Mouse (Mus musculus): ENCODE results near the gene Fgfr2. TPM values are rescaled to one million over a fixed set of nuclear protein-coding genes. Genes with fewer than 3 reads are reported as not detected.

The Fgfr2 gene
- polyA plus RNA-seq, 2 experiments from 2014 or later = not detected

GRCm38 (mm10) chr7:131881876-131882615, 1241.1 kb downstream of the Fgfr2 start:
- no peak for ATAC-seq

GRCm38 (mm10) chr7:131880150-131880549, 1243.0 kb downstream of the Fgfr2 start:
- ATAC-seq = no peak

- ATAC-seq = no peak
Observed at GRCm38 (mm10) chr7:131878846-131879245, 1244.3 kb downstream of the Fgfr2 start.

GRCm38 (mm10) chr7:131861157-131861556, 1262.0 kb downstream of the Fgfr2 start:
- no peak for ATAC-seq

- no peak for ATAC-seq
Observed at GRCm38 (mm10) chr7:131855641-131856040, 1267.5 kb downstream of the Fgfr2 start.

- ATAC-seq = no peak
Observed at GRCm38 (mm10) chr7:131850579-131850978, 1272.6 kb downstream of the Fgfr2 start.

GRCm38 (mm10) chr7:131846066-131846905, 1276.9 kb downstream of the Fgfr2 start:
- ATAC-seq = no peak

GRCm38 (mm10) chr7:131830261-131830660, 1292.9 kb downstream of the Fgfr2 start:
- no peak for ATAC-seq

- ATAC-seq = no peak
Observed at GRCm38 (mm10) chr7:131826811-131827210, 1296.3 kb downstream of the Fgfr2 start.

GRCm38 (mm10) chr7:131817976-131818375, 1305.2 kb downstream of the Fgfr2 start:
- ATAC-seq = no peak

- ATAC-seq = no peak
Observed at GRCm38 (mm10) chr7:131816641-131817040, 1306.5 kb downstream of the Fgfr2 start.

GRCm38 (mm10) chr7:131812116-131812515, 1311.0 kb downstream of the Fgfr2 start:
- ATAC-seq = no peak

- no peak for ATAC-seq
Observed at GRCm38 (mm10) chr7:131810916-131811315, 1312.2 kb downstream of the Fgfr2 start.

- no peak for ATAC-seq
Observed at GRCm38 (mm10) chr7:131809584-131810181, 1313.5 kb downstream of the Fgfr2 start.

- ATAC-seq = no peak
Observed at GRCm38 (mm10) chr7:131807257-131807656, 1315.9 kb downstream of the Fgfr2 start.

- no peak for ATAC-seq
Observed at GRCm38 (mm10) chr7:131805525-131806202, 1317.5 kb downstream of the Fgfr2 start.

- ATAC-seq = no peak
Observed at GRCm38 (mm10) chr7:131800416-131801045, 1322.6 kb downstream of the Fgfr2 start.

GRCm38 (mm10) chr7:131797161-131797560, 1326.0 kb downstream of the Fgfr2 start:
- no peak for ATAC-seq

GRCm38 (mm10) chr7:131788595-131789206, 1334.4 kb downstream of the Fgfr2 start:
- ATAC-seq = no peak

- ATAC-seq = no peak
Observed at GRCm38 (mm10) chr7:131785721-131786120, 1337.4 kb downstream of the Fgfr2 start.

GRCm38 (mm10) chr7:131778271-131778985, 1344.7 kb downstream of the Fgfr2 start:
- ATAC-seq = no peak

Measured in CD4-positive, CD25-positive, alpha-beta regulatory T cell, adult 4 months (primary cell).